Mouse (Mus musculus) bone marrow macrophage, adult 2 months (primary cell): Measurements from ENCODE around the gene Fbxo47.

Experiments
- CTCF ChIP-seq: IDR thresholded peaks from 2 replicates; pipeline ENCODE4 v1.5.1; 2012; ENCODE audit warnings: low read depth, mild to moderate bottlenecking, low read length, moderate library complexity
- POLR2A ChIP-seq: IDR thresholded peaks from 2 replicates; pipeline ENCODE4 v1.6.1; 2012; ENCODE audit warnings: mild to moderate bottlenecking, low read depth, low read length, borderline replicate concordance

DNA sequence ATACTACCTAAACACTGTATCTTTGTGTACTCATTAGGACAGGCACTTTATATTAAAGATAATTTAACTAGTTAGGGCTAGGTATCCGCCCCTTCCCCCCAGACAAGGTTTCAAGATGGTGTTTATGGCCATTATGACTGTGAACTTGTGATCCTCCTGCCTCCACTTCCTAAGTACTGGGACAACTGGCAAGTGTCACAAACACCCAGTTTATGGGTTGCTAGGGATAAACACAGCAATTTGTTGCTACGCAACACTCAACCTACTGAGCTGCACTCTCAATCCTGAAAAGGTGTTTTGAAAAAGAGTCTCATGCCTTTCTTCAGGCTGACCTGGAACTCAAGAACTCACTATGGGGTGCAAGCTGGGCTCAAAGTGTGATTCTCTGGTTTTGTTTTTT is 6.6 kb downstream of the Fbxo47 start:
- TF ChIP-seq CTCF (no peak), POLR2A (no peak)
